Mouse (Mus musculus): ENCODE measurements around the gene Hist2h2bb. TPM values are rescaled to one million over a fixed set of nuclear protein-coding genes. Genes with fewer than 3 reads are reported as not detected.
"Not testable (repeated sequence)": the region's sequence is repeated elsewhere in the genome, so short reads cannot be mapped to it uniquely, and the experiment has no call there.

The Hist2h2bb gene
- polyA plus RNA-seq, 1 experiment from 2014 or later = 5.3 TPM

DNA sequence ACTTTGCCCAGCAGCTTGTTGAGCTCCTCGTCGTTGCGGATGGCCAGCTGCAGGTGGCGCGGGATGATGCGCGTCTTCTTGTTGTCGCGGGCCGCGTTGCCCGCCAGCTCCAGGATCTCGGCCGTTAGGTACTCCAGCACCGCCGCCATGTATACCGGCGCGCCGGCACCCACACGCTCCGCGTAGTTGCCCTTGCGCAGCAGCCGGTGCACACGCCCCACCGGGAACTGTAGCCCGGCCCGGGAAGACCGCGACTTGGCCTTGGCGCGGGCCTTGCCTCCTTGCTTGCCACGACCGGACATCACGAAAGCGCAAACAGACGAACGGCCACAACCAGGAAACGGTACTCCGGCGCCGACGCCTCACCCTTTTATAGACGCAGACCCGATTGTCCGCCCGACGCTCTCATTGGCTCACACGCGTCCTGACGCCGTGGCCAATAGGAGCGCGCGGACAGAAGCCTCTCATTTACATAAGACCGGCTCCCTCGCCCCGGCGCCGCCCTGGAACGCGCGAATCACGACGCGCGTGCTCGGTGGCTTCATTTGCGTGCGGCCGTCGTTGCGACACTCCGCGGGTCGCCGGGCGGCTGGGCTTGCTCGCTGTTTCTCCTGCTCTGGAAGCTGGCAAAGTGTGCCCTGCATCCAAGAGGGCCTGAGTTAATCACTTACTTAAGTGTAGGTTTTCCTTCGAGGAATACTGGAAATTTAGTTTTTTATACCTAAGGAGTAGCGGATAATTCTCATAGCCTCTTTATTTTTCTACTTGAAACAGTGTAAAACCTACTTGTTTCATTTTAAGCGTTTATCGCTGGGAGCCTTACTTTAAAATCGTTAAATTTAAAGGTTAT lies 29.4 kb upstream of the Hist2h2bb start, which contains the start of gene Hist2h2aa2:
Gene Hist2h2aa2 (minus strand): TSS at position 328 of the 850 bp plus-strand sequence.
- 6% methylated on average over 18 of the region's 85 CpGs for WGBS
- Histone ChIP-seq H3K27ac (ENCODE audit: low read length) (peak within 1 kb of the TSS; percentile 84), H3K4me2 (ENCODE audit: low read depth, low read length) (peak within 1 kb of the TSS; percentile 43), H3K9ac (ENCODE audit: low read depth, low read length) (peak within 1 kb of the TSS; percentile 59), H3K4me3 (ENCODE audit: low read length) (peak within 1 kb of the TSS; percentile 31), H3K4me1 (ENCODE audit: control insufficient read depth, insufficient read depth, low read length) (peaks cover 21% of the 10 kb centered on the region)
- H3K9me3 ChIP-seq (ENCODE audit: control insufficient read depth, low read length); H3K27me3 ChIP-seq (replicated peaks; ENCODE audit: control insufficient read depth, insufficient read depth, low read length); H3K36me3 ChIP-seq (ENCODE audit: control insufficient read depth, insufficient read depth, low read length): not testable (repeated sequence)
- peak; percentile 82 for ATAC-seq

DNA sequence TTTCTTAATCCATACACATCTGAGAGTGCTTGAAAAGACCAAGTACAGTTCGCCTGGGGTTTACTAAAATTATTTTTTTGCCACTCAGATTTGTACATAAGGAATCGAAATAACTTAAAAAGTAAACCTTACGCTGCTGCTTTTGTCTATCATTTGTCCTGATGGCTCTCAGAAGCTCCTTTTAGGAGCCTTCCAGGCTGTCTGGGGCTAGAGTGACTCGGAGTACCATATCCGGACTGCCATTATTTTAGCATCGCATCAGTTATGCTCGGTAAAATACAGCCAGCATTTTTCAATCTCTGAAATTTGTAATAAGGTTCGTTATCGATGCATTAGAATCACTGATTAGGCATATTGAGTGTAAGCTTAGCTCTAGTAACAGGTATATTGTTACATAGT lies 28.8 kb upstream of the Hist2h2bb start:
- H3K27me3 ChIP-seq (replicated peaks; ENCODE audit: control insufficient read depth, insufficient read depth, low read length) = no peaks in the 10 kb centered on the region
- H3K4me3 ChIP-seq (ENCODE audit: low read length) = no peak overlapping the region; the same call in 1 of the 2 replicates
- no peaks in the 10 kb centered on the region for H3K36me3 ChIP-seq (ENCODE audit: control insufficient read depth, insufficient read depth, low read length)
- no peaks in the 10 kb centered on the region for H3K9me3 ChIP-seq (ENCODE audit: control insufficient read depth, low read length)
- peak overlapping the region; percentile 59 for H3K9ac ChIP-seq (ENCODE audit: low read depth, low read length)
- WGBS = 78% methylated on average over 9 of the region's 9 CpGs
- H3K4me1 ChIP-seq (ENCODE audit: control insufficient read depth, insufficient read depth, low read length) = peaks cover 21% of the 10 kb centered on the region
- no peak for ATAC-seq
- H3K27ac ChIP-seq (ENCODE audit: low read length) = peak overlapping the region; percentile 84
- peak overlapping the region; percentile 43 for H3K4me2 ChIP-seq (ENCODE audit: low read depth, low read length)

DNA sequence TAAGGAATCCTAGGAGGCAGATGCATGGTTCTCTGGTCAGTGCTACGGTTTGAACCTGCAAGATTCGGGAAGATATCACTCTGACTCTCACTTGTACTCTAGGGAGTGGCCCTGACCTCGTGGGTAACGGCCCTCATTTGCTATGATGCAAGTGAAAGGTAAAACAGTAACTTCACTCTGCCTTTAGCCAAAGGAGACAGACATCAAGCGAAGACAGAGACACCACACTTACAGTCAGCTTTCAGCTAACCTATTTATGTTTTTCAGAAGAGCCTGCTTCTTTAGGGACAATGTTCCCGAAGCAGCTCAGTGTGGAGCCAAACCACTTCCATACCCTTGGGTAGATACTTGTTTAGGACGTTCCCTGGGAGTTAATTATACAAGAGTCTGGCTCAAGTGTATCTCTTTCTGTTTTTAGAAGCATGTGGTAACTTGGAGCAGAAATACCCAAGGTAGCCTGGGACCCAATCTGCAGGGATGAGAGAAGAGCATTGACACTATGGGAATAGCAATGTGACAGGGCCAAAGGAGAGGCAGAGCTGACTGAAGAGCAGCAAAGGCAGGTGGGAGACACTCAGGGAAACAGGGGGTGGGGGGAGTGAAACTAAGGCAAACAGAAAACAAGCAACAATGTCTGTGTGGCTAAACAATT lies 25.5 kb upstream of the Hist2h2bb start:
- Histone ChIP-seq H3K4me3 (ENCODE audit: low read length) (no peak overlapping the region), H3K4me1 (ENCODE audit: control insufficient read depth, insufficient read depth, low read length) (peaks cover 21% of the 10 kb centered on the region), H3K9me3 (ENCODE audit: control insufficient read depth, low read length) (no peaks in the 10 kb centered on the region), H3K4me2 (ENCODE audit: low read depth, low read length) (peak overlapping the region; percentile 40), H3K36me3 (ENCODE audit: control insufficient read depth, insufficient read depth, low read length) (no peaks in the 10 kb centered on the region), H3K9ac (ENCODE audit: low read depth, low read length) (peak overlapping the region; percentile 65; the same call in 1 of the 2 replicates), H3K27me3 (replicated peaks; ENCODE audit: control insufficient read depth, insufficient read depth, low read length) (no peaks in the 10 kb centered on the region), H3K27ac (ENCODE audit: low read length) (peak overlapping the region; percentile 84)
- 68% methylated on average over 7 of the region's 7 CpGs for WGBS
- no peak for ATAC-seq

DNA sequence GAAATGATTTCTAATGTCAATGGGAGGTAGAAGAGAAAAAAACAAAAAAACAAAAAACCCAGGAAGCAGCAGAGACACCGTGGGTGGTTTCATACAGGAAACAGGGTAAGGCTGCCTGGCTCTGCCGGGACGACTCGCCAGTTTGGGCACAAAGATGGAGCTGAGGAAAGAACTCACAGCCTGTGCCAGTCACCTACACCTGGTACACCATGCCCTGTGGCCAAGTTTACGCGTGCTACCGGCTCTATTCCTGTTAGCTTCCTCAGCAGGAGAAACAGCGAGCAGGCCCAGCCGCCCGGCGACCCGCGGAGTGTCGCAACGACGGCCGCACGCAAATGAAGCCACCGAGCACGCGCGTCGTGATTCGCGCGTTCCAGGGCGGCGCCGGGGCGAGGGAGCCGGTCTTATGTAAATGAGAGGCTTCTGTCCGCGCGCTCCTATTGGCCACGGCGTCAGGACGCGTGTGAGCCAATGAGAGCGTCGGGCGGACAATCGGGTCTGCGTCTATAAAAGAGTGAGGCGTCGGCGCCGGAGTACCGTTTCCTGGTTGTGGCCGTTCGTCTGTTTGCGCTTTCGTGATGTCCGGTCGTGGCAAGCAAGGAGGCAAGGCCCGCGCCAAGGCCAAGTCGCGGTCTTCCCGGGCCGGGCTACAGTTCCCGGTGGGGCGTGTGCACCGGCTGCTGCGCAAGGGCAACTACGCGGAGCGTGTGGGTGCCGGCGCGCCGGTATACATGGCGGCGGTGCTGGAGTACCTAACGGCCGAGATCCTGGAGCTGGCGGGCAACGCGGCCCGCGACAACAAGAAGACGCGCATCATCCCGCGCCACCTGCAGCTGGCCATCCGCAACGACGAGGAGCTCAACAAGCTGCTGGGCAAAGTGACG lies 24.3 kb upstream of the Hist2h2bb start, which contains the start of gene Hist2h2aa1:
Gene Hist2h2aa1 (plus strand): TSS at position 495 of the 884 bp plus-strand sequence.
- peaks cover 23% of the 10 kb centered on the region for H3K4me1 ChIP-seq (ENCODE audit: control insufficient read depth, insufficient read depth, low read length)
- peak within 1 kb of the TSS; percentile 40 for H3K4me2 ChIP-seq (ENCODE audit: low read depth, low read length)
- H3K27ac ChIP-seq (ENCODE audit: low read length) = peak within 1 kb of the TSS; percentile 84
- H3K27me3 ChIP-seq (replicated peaks; ENCODE audit: control insufficient read depth, insufficient read depth, low read length); H3K36me3 ChIP-seq (ENCODE audit: control insufficient read depth, insufficient read depth, low read length); H3K9me3 ChIP-seq (ENCODE audit: control insufficient read depth, low read length): not testable (repeated sequence)
- peak within 1 kb of the TSS; percentile 41 for H3K4me3 ChIP-seq (ENCODE audit: low read length)
- peak within 1 kb of the TSS; percentile 65 for H3K9ac ChIP-seq (ENCODE audit: low read depth, low read length)
- peak; percentile 85 for ATAC-seq
- 0% methylated on average over 29 of the region's 88 CpGs for WGBS

DNA sequence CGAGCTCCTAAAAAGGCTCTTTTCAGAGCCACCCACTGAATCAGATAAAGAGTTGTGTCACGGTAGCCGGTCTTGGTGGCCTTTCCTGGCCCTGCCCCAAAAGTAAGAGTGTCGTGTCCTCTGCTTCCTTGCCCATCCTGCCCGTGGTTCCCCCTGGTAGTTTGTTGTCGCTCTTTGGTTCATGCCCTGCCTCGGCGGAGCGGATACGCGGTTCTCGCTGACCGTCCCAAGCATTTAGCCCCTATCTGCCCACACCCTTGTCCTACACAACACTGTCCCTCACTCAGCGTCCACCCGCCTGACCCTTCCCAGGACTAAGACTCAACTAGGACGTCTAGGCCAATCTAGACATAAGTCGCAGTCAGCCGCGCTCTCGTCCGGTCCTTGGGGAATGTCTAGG lies 23.5 kb upstream of the Hist2h2bb start:
- H3K9ac ChIP-seq (ENCODE audit: low read depth, low read length); H3K9me3 ChIP-seq (ENCODE audit: control insufficient read depth, low read length); H3K27me3 ChIP-seq (replicated peaks; ENCODE audit: control insufficient read depth, insufficient read depth, low read length); H3K4me2 ChIP-seq (ENCODE audit: low read depth, low read length); H3K27ac ChIP-seq (ENCODE audit: low read length); ATAC-seq; H3K36me3 ChIP-seq (ENCODE audit: control insufficient read depth, insufficient read depth, low read length): not testable (repeated sequence)
- H3K4me3 ChIP-seq (ENCODE audit: low read length) = peak overlapping the region; percentile 38
- peaks cover 23% of the 10 kb centered on the region for H3K4me1 ChIP-seq (ENCODE audit: control insufficient read depth, insufficient read depth, low read length)
- 1% methylated on average over 10 of the region's 21 CpGs for WGBS

DNA sequence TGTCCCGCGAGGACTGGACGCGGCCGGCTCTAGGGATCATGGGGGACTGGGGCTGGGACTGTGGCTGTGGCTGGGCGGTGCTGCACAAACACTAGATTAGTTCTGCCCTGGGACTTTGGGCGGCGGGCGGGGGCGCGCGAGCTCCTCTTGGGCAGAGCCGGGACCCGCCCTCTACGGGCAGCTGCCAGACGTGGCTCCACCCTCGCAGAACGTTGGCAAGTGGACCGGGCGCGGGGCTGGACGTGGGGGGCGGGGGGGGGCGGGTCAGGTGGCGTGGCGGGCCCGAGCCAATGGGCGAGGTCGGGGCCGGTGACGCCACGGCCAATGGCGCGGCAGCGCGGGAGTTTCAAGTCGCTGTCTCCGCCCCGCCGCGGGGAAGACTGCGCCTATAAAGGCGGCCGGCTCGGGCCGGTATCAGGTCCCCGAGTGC lies 23.1 kb upstream of the Hist2h2bb start, which contains the start of gene Hist2h3c1:
Gene Hist2h3c1 (plus strand): TSS at position 259 of the 430 bp plus-strand sequence.
- peak; percentile 92 for ATAC-seq
- WGBS = 0% methylated on average over 6 of the region's 47 CpGs
- Histone ChIP-seq H3K27ac (ENCODE audit: low read length) (peak within 1 kb of the TSS; percentile 50), H3K4me3 (ENCODE audit: low read length) (peak within 1 kb of the TSS; percentile 50), H3K4me1 (ENCODE audit: control insufficient read depth, insufficient read depth, low read length) (peaks cover 23% of the 10 kb centered on the region), H3K9ac (ENCODE audit: low read depth, low read length) (peak within 1 kb of the TSS; percentile 62), H3K4me2 (ENCODE audit: low read depth, low read length) (peak within 1 kb of the TSS; percentile 56)
- not testable (repeated sequence) for H3K9me3 ChIP-seq (ENCODE audit: control insufficient read depth, low read length); H3K36me3 ChIP-seq (ENCODE audit: control insufficient read depth, insufficient read depth, low read length); H3K27me3 ChIP-seq (replicated peaks; ENCODE audit: control insufficient read depth, insufficient read depth, low read length)

DNA sequence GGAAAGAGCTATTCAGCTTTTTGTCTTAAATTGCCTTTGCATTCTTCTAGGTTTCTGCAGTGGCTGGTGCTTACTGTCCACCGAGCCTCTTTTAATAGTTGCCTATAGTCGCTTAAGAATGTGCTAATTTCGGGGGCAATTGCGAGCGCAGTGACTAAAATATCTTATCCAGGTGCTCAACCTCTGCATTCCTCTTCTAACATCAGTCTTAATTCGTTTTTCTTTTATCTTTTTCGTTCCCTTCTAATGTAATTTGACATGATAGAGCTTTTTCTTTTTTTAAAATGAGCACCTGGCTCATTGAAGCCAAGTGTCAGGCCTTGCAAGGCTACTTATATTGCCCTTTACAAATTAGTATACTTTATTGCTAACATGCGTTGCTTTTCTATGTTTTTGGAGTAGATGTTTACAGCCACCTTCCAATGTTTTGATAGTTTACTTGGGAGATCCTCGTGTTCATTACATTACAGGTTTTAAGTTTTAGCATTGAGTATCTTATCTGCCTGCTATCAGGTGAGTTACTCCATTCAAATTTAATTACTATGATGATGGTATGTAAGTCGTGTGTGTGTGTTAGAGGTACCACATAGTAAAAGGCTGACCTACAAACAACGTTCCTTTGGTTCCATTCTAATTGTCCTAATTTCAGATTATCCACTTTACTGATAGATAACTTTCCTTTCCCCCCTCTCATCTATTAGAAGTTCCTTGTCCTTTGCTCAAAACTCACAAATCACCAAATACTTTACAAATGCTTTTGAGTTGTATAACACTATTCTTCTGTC lies 22.0 kb upstream of the Hist2h2bb start:
- 4% methylated on average over 11 of the region's 11 CpGs for WGBS
- peak overlapping the region; percentile 56 for H3K4me2 ChIP-seq (ENCODE audit: low read depth, low read length)
- H3K4me3 ChIP-seq (ENCODE audit: low read length) = peak overlapping the region; percentile 50
- peaks cover 23% of the 10 kb centered on the region for H3K4me1 ChIP-seq (ENCODE audit: control insufficient read depth, insufficient read depth, low read length)
- H3K9me3 ChIP-seq (ENCODE audit: control insufficient read depth, low read length) = no peaks in the 10 kb centered on the region
- no peak for ATAC-seq
- peak overlapping the region; percentile 50 for H3K27ac ChIP-seq (ENCODE audit: low read length)
- H3K9ac ChIP-seq (ENCODE audit: low read depth, low read length) = peak overlapping the region; percentile 62
- H3K27me3 ChIP-seq (replicated peaks; ENCODE audit: control insufficient read depth, insufficient read depth, low read length) = no peaks in the 10 kb centered on the region
- no peaks in the 10 kb centered on the region for H3K36me3 ChIP-seq (ENCODE audit: control insufficient read depth, insufficient read depth, low read length)

Data from intestine, embryonic 16.5 days (tissue).